Mouse (Mus musculus): ENCODE results near the gene Foxp1. TPM values are rescaled to one million over a fixed set of nuclear protein-coding genes. Genes with fewer than 3 reads are reported as not detected.
A peak's percentile ranks its signal among the peaks of the same experiment; 100 is the strongest.

Gene Foxp1
- total RNA-seq, 2 experiments from 2014 or later: 39.0 to 40.6 TPM

- no peak for DNase-seq
Measured at GRCm38 (mm10) chr6:99182777-99183176, 339.7 kb downstream of the Foxp1 start.

- no peak for DNase-seq
Measured at GRCm38 (mm10) chr6:99176216-99176615, 346.3 kb downstream of the Foxp1 start.

GRCm38 (mm10) chr6:99175377-99175776 lies 347.1 kb downstream of the Foxp1 start:
- DNase-seq: peak; percentile 23 to 34

- DNase-seq: no peak
Measured at GRCm38 (mm10) chr6:99173902-99174210, 348.7 kb downstream of the Foxp1 start.

GRCm38 (mm10) chr6:99173066-99173901 lies 349.2 kb downstream of the Foxp1 start:
- DNase-seq: no peak

DNA sequence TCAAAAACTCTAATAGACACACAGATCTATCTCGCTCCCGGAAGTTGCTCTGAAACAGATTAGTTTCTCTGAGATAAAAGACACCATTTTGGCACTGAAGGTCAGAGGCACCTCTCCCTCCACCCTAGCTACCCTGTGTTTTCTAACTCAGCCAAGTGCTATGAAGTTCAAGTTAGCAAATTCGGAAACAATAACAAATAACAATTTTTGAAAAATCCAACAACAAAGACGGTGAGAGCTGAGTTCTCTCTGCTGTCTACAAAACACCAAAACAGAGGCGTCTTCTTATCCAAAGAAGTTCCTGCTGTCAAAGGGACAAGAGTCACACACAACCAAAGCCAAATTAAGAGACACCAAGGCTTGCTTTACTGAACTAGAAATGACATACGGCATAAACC lies 349.9 kb downstream of the Foxp1 start:
- no peak for DNase-seq

- DNase-seq: peak in 1 of 2 experiments; percentile 15
Measured at GRCm38 (mm10) chr6:99171901-99172588, 350.5 kb downstream of the Foxp1 start.

DNA sequence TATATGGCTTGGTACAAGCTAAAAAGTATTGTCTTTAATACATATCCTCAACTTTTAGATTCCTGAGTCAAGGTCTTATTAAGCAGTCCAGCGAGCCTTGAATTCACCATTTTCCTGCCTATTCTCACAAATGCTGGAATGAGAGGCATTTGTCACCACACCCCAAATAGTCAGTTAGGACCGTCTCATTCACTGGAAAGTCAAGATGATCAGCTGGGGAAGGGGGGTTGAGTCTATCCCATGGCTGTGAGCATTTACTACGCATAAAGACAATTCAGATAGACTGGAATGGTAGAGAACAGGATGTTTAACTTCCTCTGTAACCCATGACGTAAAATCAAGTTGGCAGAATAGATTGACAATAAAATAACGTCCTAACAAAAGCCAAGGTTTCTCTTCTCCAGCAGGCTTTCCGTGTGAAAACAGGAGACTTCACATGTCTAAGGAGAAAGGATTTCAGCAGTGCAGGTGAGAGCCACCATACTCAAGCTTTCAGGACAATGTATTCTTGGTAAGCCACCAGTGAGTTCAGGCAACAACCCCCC lies 351.2 kb downstream of the Foxp1 start:
- DNase-seq: no peak

GRCm38 (mm10) chr6:99168727-99169126 lies 353.8 kb downstream of the Foxp1 start:
- no peak for DNase-seq

DNA sequence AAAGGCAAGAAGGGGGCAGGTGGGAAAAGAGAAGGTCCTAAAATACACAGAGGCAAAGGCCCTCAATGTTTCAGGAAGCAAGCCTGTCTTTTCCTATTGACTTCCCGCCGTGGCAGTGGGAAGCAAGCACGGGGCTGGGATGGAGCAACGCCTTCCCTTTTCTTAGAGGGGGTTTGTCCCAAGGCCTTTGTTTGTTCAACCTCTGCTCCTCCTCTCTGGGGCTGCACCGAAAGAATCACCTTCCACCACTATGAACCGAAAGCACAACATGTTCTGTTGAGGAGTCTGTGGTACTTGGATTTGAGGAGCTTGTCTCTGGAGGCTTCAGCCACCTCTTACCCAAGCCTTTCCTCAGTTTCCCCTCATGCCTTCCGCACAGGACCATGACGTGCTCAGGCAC lies 355.5 kb downstream of the Foxp1 start:
- DNase-seq: no peak

DNA sequence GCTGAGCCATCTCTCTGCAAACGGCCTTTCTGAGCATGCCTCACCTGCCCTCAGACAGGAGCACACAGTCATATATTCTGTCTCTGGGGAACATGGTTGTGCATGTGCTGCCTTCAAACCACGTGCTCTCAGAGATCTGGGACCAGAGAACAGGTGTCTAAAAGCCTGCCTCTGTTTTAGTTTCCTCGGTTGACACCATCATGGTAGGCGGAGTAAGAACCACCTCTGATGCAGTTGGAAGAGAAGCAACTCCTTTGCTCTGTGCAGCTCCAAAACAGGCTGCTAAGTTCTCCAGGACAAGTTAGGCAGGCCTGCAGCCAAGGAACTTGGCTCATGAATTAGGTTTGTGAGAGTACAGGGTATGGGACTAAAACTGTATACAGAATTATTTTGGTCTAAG lies 356.4 kb downstream of the Foxp1 start:
- no peak for DNase-seq

DNA sequence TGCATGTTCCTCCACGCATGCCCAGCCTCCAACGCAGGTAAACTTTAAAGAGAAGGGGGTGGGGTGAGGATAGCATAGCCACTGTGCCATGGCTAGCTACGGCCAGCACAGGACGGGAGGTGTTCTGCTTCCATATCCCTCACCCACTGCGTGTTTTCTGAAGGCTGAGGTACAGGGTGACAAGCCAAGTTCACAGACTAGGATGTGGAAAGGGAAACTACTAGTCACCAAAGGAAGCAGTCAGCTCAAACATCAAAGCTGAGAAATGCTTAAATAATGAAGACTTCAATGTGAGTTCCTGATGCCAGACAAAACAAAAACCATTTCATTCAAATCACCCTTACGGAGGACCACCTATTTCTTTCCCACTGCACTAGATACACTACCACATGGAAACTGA lies 357.8 kb downstream of the Foxp1 start:
- DNase-seq: no peak

- DNase-seq: no peak
Measured at GRCm38 (mm10) chr6:99162716-99163115, 359.8 kb downstream of the Foxp1 start.

GRCm38 (mm10) chr6:99160348-99160693 lies 362.2 kb downstream of the Foxp1 start:
- DNase-seq: no peak

DNA sequence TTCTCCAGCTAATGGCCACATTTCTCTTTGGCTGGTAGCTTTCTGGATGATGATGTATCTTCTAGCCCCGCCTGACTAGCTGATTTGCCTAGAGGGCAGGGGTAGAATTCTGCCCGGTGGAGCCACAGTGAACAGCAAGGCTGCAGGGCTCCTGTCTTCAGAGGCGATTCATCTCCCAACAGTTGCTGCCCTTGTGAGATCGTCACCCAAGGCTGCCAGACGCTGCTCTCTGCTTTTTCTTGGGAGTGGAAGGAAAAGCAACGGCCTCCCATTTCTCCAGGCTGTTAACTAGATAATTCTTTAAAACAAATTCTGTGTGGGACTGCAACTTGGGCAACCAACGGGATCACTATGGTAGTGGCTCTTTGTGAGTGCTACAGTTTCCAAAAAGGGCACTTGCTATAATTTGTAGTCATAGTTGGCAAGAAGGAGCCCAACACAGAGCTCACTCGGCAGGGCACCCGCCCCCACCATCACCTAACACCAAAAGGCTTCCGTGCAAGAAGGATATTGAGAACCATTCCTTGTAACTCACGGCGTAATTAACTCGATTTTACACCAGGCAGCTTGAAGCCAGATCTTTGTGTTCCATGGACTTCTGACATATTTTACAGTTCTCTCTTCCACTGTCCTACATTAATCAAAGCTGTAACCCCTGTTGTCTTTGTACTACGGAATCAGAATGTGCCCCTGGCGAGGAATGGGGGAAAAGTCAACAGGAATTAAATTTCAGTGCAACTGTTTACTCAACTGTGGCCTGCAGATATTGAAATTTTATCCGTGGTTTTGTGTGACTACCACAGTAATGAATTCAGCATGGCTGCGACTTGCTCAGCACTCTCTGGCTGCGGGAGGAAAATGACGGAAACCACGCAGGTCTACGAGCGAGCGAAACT lies 362.8 kb downstream of the Foxp1 start:
- peak; percentile 13 for DNase-seq

DNA sequence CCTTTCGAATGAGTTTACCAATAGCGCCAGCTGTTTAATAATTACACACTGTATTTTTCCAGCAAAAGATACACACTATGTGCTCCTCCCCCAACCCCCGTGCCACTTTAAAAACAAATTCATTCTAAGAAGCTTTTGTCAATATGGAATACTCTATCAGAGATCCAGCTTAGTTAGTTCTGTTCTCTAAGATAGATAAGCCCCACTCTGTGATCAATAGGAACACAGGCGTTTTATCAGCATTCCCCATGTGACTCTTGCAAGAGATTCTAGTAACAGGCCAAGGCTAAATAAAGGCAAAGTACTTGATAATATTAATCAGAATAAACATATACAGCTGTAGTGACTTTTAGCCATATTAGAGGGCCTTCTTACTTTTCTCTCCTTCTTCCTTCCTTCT lies 368.8 kb downstream of the Foxp1 start:
- no peak for DNase-seq

DNA sequence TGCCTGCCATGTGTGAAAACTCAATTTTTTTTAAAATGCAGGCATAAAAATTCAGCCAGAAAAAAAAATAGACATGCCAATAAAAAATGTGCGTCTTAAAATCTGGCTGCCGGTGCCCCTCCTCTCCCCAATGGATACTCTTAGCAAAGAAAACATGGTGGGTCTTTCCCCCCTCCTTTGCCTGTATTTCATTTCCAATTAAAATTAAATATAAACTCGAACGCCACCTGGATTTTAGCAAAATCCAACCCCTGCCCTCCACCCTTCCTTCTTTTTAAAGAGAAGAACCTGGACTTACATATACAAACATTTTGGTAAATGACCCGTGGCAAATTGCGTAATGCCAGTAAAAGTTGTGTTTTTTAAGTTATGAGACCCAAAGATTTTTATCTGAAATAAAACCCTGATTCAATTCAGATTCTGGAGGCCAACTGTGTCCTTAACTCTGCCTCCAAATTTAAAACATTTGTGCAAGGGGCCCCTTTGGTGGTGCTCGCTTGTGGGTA lies 376.1 kb downstream of the Foxp1 start:
- no peak for DNase-seq

GRCm38 (mm10) chr6:99145033-99145432 lies 377.5 kb downstream of the Foxp1 start:
- DNase-seq: no peak

DNA sequence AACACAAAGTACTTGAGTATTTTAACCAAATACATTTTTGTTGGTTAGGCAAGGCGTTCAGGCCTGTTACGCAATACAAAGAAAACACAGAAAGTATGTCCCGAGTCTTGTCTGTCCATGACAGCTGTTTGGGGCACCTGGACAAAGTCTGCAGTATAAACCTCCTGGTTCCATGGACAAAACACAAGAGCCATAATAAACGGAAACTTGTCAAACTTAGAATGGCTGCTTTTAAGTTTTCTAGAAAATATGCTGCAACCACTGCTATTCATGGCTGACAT lies 378.8 kb downstream of the Foxp1 start:
- DNase-seq: no peak

DNA sequence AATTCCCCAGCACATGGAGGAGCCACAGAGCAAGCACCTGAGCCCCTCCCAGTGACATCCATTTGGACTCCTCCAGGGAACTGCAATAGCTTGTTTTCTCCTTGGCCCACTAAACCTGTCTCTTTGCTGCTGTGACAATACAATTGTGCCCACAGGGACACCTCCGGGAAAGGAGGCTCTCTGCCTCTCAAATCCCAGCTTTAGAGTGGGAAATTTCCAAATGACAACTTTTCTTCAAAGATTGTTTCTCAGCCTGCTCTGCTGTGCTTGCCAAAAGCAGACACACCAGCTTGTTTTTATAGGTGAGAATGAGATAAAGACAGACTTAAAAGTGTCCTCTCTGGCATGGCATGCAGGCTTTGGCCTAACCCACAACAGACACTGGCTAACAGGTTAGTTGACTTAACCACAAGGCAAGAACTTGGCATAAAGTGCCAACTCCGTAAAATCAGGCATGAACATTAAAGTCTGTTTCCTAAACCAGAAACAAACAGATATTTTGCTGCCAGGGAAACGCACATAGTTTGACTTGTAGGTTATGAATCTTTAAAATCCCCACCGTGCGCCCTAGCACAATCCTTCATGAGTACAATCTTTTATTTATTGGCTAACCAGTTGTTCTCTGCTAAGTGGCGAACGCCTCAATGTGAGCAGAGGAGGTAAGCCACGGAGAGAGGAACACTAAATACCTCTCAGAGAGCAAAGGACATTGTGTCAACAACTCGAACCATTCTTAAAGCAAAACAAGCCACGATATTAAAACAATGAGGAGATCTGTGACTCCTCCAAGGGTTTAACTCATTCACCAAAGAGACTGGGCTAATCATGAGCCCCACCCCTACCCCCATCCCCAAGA lies 379.4 kb downstream of the Foxp1 start:
- no peak for DNase-seq

GRCm38 (mm10) chr6:99138041-99138440 lies 384.5 kb downstream of the Foxp1 start:
- DNase-seq: no peak

DNA sequence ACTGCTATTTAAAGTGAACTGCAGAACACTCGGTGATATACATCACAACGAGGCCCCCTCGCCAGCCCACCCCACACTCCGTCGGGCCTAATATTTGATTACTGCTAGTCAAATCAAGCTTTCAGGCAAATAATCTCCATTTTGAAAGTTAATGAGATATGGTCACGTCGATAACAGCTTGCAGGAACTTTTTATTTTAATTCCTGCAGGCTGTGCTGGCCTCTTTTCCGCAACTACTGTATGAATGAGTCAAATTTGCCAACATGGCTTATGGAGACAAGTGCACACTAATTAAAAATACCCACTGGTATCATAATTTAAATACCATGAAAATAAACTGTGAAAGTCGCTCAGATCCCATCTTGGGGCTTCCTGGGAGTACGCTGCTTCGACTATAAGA lies 385.4 kb downstream of the Foxp1 start:
- DNase-seq: no peak

All from adrenal gland, postnatal 36 days (tissue).